Mouse (Mus musculus): ENCODE results near the gene Ndufs4. TPM values are rescaled to one million over a fixed set of nuclear protein-coding genes. Genes with fewer than 3 reads are reported as not detected.

Ndufs4 gene
- 281 TPM for polyA plus RNA-seq (2015; fragmentation: Illumina TruSeq; extraction: RNeasy Lipid Tissue Mini Kit (QIAGEN cat#74804); ENCODE audit: low read depth, low replicate concordance)

DNA sequence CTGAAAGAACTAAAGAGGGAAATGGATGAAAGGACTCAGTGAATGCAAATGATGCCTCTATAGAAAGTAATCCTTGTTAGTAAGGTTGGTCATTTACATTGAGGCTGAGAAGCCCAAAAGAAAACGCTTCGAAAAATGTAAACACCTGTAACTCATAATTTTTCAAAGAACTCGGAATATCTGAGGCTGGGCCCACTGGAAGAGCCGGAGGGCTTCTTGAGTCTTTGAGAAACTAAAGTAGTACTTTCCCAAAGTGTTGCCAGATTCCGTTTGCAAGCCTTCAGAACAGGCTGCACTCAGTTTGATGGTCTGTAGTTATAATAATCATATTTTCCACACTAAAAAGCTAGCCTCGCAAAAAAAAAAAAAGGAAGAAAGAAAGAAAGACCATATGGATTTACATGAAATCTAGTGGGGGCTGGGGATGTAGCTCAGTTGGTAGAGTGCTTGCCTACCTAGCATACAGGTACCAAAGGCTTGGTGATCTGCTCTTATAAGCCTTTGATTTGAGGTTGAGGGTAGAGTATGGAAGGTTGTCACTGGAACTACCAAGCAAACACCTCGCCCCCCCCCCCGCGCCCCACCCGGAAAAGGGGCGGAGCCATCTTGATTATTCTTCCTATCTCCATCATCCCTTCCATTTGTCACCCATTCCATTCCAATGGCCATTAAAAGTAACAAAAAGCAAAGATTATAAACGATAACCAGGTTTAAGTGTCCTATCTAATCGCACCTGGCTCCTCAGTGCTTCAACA is at the start of gene Ndufs4:
TSS of gene Ndufs4 (minus strand) at position 48 of the 755 bp plus-strand sequence.

Other genes with a start within 250 kb of the Ndufs4 start
- 4.9 TPM for gene Fst, start 70.7 kb upstream of the Ndufs4 start, polyA plus RNA-seq (2015; fragmentation: Illumina TruSeq; extraction: RNeasy Lipid Tissue Mini Kit (QIAGEN cat#74804); ENCODE audit: low read depth, low replicate concordance)